Mouse (Mus musculus) gastrocnemius, postnatal 14 days (tissue): ENCODE results near the gene Kalrn. TPM values are rescaled to one million over a fixed set of nuclear protein-coding genes. Genes with fewer than 3 reads are reported as not detected.

Experiments
- DNase-seq: peaks from one replicate; pipeline ENCODE4 v3.0.0; 2021; ENCODE audit warnings: mixed read lengths
- intact Hi-C: fragments of 180-260 bp; cut with DNase I; formaldehyde crosslinking; loops from one replicate; pipeline ENCODE4 v1.15.1; 2025; ENCODE audit warnings: low total_unique reads
- total RNA-seq, 2 experiments: library from RNA; stranded (reverse); gene quantifications; 2 replicates each; pipeline ENCODE4 v1.2.3; 2021

Gene Kalrn
- total RNA-seq, 2 experiments from 2014 or later, result 16.3 to 20.2 TPM

DNA sequence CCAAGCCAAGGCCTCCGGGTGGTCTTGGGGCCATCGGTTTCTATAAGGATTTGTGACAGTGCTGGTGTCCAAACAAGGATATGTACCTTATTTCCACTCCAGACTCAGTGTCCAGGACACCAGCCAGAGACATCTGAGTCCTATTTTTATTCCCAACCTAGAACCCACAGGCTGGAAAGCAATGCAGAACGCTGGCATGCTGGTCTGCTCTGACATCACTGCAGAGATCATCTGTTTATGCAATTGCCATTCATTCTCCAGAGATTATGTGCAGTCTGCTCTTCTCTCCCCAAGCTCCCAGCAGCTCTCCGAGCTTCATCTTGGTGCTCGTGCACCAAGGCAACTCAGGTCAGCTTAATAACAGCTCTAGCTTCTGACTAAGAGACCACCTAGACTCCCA is 12.5 kb downstream of the Kalrn start:
- intact Hi-C loops, result no loop called here
- no peak for DNase-seq

DNA sequence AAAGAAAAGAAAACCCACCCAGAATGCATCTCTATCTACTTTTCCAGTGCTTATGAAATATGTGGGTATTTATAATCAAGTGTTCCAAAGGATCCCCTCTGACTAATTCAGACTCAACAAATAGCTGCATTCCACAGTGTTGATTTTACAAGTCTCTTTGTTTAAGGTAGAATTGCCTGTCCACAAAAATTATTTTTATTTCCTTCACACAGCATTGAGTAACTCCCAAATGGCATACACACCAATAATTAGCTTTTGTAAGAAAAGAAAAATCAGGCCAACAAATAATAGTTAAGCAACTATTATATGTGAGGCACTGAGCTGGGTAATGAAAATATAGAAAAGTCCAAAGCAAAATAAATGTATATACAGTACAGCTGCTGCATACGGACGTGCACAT is 12.9 kb downstream of the Kalrn start:
- intact Hi-C loops, result no loop called here
- no peak for DNase-seq

- DNase-seq, result no peak
- intact Hi-C loops, result no loop called here
Measured at GRCm38 (mm10) chr16:34557891-34558290, 15.4 kb downstream of the Kalrn start.

DNA sequence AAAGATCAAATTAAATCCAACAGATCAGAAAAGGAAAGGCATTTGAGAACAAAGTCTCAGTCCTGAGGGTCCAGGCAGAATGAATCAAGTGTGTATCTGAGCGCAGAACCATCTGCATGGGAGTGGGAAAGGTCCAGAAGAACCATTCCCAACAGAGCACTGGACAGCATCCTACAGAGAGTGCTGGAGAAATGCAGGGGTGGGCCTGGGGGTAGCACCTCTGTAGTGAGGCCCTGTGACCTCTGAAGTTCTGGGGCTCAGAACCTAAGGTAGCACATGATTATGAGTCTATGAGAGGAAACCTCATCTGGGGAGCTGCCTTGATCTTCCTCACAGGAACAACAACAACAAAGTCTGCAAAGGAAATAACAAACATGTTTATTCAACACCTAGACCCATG is 20.6 kb downstream of the Kalrn start:
- intact Hi-C loops, result no loop called here
- no peak for DNase-seq

DNA sequence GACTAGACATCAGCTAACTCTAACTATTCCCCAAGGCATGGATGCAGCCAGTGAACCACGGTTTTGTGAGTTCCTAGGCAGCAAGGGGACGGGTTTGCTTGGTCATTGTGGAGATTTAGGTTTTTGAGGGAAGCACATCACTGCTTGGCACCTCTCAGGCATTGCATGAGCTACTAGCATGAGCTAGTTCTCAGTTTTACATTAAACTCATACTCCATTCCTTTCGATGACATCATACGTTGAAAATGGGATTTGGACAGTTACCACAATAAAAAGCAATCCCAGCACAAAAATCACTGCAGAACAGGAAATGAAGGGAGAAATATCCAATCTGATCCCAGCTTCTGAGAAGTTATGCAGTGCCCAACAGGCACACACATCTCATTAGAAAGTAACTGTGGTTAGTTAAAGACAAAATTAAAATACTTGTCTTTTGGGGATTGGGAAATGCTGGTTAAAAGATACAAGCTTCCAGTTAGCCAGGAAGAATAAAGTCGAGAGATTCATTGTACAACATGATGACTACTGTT is 23.8 kb downstream of the Kalrn start:
- no peak for DNase-seq
- intact Hi-C loops, result no loop called here

- intact Hi-C loops, result no loop called here
- no peak for DNase-seq
Measured at GRCm38 (mm10) chr16:34546805-34547509, 26.4 kb downstream of the Kalrn start.

DNA sequence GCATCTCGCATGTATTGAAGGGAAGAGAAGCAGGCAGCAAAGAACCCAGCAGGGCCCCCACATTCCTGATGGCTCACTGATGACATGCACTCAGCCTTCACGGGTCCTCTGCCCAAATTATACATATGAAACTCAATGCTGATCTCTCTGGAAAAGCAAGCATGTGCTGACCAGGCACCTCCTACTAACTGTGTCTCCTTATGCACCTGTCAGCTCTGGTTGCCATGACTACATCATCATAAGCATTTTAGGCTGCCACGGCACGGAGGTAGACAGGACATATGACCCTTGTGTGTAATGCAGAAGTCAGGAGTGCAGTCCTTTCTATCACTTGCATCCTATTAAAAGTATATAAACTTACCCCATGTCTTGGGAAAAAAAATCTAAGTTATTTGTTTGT is 29.6 kb downstream of the Kalrn start:
- no peak for DNase-seq

DNA sequence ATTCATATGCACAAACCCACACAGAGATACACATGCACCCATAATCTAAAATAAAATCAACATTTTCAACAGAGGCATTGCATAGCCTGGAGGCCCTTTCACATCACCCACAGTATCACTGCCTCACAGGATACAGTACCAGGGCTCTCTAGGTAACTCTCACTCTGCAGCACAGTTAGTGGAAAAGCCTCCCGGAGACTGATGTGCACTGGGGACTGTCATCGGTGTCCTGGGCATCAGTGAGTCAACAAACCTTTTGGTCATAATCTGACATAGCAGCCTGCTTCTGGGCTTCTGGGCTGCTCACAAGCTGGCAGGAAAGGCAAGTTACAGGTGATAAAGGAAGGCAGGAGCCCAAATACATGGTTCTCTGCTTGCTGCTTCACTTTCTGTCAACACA is 31.0 kb downstream of the Kalrn start:
- intact Hi-C loops, result no loop called here
- no peak for DNase-seq

More for the DNA sequence above, 29.6 kb downstream of the Kalrn start:
- intact Hi-C loops, result no loop called here

- intact Hi-C loops, result no loop called here
- DNase-seq, result no peak
Measured at GRCm38 (mm10) chr16:34538679-34539185, 34.6 kb downstream of the Kalrn start.

DNA sequence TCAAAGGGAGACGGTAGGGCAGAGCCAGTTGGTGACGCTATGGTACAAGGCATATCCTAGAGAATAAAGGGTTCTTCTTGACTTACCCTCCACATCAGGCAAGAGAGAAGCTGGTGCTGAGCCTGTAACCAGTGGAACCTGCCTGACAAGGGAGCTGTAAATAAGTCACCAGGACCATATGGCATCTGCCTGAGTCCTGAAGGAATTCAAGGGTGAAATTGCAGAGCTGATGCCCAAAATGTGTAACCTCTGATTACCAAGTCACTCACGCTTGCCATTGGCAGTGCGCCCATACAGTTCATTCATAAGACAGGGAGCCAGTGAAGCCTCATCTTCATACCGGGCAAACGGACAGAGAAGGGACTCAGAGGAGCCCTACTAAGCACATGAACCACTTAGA is 37.0 kb downstream of the Kalrn start:
- DNase-seq, result no peak
- intact Hi-C loops, result no loop called here

DNA sequence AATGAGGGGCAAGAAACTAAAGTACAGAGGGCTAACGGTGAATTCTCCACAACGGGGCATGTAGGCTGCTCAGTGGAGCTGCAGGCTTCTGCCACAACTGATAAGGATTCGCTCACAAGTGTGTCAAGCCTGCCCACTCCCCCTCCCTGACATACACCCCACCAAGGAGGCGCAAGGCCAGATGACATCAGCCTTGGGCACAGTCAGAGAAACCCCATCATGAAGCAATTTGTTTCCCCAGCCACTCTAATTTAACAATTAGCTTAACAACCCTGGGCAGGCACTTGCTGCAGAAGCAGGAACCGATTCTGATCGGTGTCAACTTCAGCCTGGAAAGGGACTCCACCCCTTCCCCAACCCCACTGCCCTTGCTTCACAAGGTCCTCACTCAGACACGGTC is 38.2 kb downstream of the Kalrn start:
- peak; percentile 34 for DNase-seq
- intact Hi-C loops, result no loop called here

GRCm38 (mm10) chr16:34531506-34531905 is 41.8 kb downstream of the Kalrn start:
- no peak for DNase-seq
- intact Hi-C loops, result no loop called here

- intact Hi-C loops, result no loop called here
- no peak for DNase-seq
Measured at GRCm38 (mm10) chr16:34530029-34530428, 43.3 kb downstream of the Kalrn start.

DNA sequence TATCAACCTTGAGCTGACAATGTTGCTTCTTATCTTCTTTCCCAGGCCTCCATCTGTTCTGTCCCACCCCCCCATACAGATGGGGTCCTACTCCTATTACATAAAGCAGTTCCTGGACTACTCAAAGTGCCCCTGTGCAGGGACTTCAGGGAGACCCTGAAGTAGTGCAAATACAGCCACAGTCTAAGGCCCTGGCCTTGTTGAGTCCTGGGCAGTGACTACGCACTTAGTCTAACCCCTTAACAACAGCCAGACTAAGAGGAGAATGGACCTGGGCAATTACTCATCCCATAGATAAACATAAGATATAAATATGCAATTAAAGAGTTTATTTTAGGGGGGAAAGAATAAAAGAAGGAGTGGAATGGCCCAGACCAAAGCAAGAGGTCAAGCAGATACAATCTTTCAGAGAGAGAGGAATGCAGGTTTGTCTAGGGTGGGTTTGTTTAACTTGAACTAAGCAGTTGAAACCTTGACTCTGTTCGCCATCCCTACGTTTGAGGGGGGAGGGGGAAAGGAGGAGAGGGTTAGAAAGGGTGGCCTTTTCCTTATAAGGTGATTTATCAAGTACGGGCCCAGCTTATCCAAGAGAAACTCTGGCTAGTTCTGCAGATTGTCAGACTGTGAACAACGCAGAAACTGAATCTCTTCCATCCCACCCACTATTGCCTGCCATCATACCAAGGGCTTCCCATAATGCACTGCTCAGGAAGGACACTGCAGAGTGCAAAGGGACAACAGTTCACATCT is 44.9 kb downstream of the Kalrn start:
- intact Hi-C loops, result no loop called here
- DNase-seq, result no peak

- intact Hi-C loops, result no loop called here
Measured at GRCm38 (mm10) chr16:34526378-34526777, 47.0 kb downstream of the Kalrn start.

GRCm38 (mm10) chr16:34525866-34526265 is 47.5 kb downstream of the Kalrn start:
- intact Hi-C loops, result no loop called here
- DNase-seq, result no peak

More at GRCm38 (mm10) chr16:34526378-34526777, 47.0 kb downstream of the Kalrn start:
- DNase-seq, result no peak

- DNase-seq, result no peak
- intact Hi-C loops, result no loop called here
Measured at GRCm38 (mm10) chr16:34525205-34525604, 48.1 kb downstream of the Kalrn start.

- DNase-seq, result no peak
- intact Hi-C loops, result no loop called here
Measured at GRCm38 (mm10) chr16:34521061-34521460, 52.3 kb downstream of the Kalrn start.

DNA sequence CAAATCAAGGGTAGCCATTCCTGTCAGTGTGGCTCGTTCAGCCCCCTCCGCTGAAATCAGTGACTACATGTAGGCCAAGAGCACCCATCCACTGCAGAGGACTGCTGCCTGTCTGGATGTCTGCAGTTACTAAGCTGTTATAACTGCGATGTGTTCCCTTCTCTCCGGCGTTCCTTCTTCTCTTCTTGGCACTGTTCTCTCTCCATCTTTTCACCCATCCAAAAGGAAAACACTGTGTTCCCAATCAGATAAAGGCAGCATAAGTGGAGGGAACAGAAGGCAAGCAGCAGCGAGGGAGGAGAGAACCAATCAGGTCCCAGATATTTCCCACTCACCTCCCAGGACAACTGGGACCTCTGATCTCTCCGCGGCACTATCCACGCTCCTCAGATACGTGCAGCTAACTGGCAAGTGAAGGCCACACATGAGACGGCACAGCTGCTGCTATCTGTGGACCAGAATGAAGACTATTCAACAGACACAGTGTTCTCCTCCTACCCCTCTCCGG is 56.4 kb downstream of the Kalrn start:
- no peak for DNase-seq
- intact Hi-C loops, result no loop called here

- intact Hi-C loops, result no loop called here
- no peak for DNase-seq
Measured at GRCm38 (mm10) chr16:34515485-34515884, 57.8 kb downstream of the Kalrn start.
